Mouse (Mus musculus): ENCODE results near the gene Atp2c1. TPM values are rescaled to one million over a fixed set of nuclear protein-coding genes. Genes with fewer than 3 reads are reported as not detected.

Gene Atp2c1
- total RNA-seq, 2 experiments from 2014 or later = 28.1 to 37.4 TPM

GRCm38 (mm10) chr9:105494553-105495315 lies 32.4 kb downstream of the Atp2c1 start:
- peak; percentile 97 for ATAC-seq (replicated peaks; ENCODE audit: low FRiP score, poor library complexity, severe bottlenecking)

GRCm38 (mm10) chr9:105492744-105493143 lies 34.4 kb downstream of the Atp2c1 start:
- no peak for ATAC-seq (replicated peaks; ENCODE audit: low FRiP score, poor library complexity, severe bottlenecking)

GRCm38 (mm10) chr9:105488363-105488762 lies 38.8 kb downstream of the Atp2c1 start:
- ATAC-seq (replicated peaks; ENCODE audit: low FRiP score, poor library complexity, severe bottlenecking) = no peak

GRCm38 (mm10) chr9:105484338-105485084 lies 42.6 kb downstream of the Atp2c1 start:
- peak; percentile 74 for ATAC-seq (replicated peaks; ENCODE audit: low FRiP score, poor library complexity, severe bottlenecking)

- no peak for ATAC-seq (replicated peaks; ENCODE audit: low FRiP score, poor library complexity, severe bottlenecking)
Observed at GRCm38 (mm10) chr9:105483880-105484279, 43.2 kb downstream of the Atp2c1 start.

GRCm38 (mm10) chr9:105482715-105483510 lies 44.2 kb downstream of the Atp2c1 start:
- ATAC-seq (replicated peaks; ENCODE audit: low FRiP score, poor library complexity, severe bottlenecking) = peak; percentile 43; the same call in 1 of the 2 replicates

GRCm38 (mm10) chr9:105482070-105482469 lies 45.0 kb downstream of the Atp2c1 start:
- no peak for ATAC-seq (replicated peaks; ENCODE audit: low FRiP score, poor library complexity, severe bottlenecking)

- ATAC-seq (replicated peaks; ENCODE audit: low FRiP score, poor library complexity, severe bottlenecking) = no peak
Observed at GRCm38 (mm10) chr9:105476134-105476533, 51.0 kb downstream of the Atp2c1 start.

GRCm38 (mm10) chr9:105474910-105475309 lies 52.2 kb downstream of the Atp2c1 start:
- no peak for ATAC-seq (replicated peaks; ENCODE audit: low FRiP score, poor library complexity, severe bottlenecking)

- no peak for ATAC-seq (replicated peaks; ENCODE audit: low FRiP score, poor library complexity, severe bottlenecking)
Observed at GRCm38 (mm10) chr9:105467787-105468186, 59.3 kb downstream of the Atp2c1 start.

GRCm38 (mm10) chr9:105461496-105461895 lies 65.6 kb downstream of the Atp2c1 start:
- no peak for ATAC-seq (replicated peaks; ENCODE audit: low FRiP score, poor library complexity, severe bottlenecking)

GRCm38 (mm10) chr9:105459032-105459431 lies 68.1 kb downstream of the Atp2c1 start:
- no peak for ATAC-seq (replicated peaks; ENCODE audit: low FRiP score, poor library complexity, severe bottlenecking)

- no peak for ATAC-seq (replicated peaks; ENCODE audit: low FRiP score, poor library complexity, severe bottlenecking)
Observed at GRCm38 (mm10) chr9:105408549-105408948, 118.6 kb downstream of the Atp2c1 start.

- ATAC-seq (replicated peaks; ENCODE audit: low FRiP score, poor library complexity, severe bottlenecking) = peak; percentile 99
Observed at GRCm38 (mm10) chr9:105395218-105395627, 131.9 kb downstream of the Atp2c1 start, which contains the start of the genes Aste1 and Nek11. TSS of gene Aste1 (plus strand) at chr9:105395392. TSS of gene Nek11 (minus strand) at chr9:105395524.

- no peak for ATAC-seq (replicated peaks; ENCODE audit: low FRiP score, poor library complexity, severe bottlenecking)
Observed at GRCm38 (mm10) chr9:105394720-105395119, 132.4 kb downstream of the Atp2c1 start.

- ATAC-seq (replicated peaks; ENCODE audit: low FRiP score, poor library complexity, severe bottlenecking) = no peak
Observed at GRCm38 (mm10) chr9:105390616-105391015, 136.5 kb downstream of the Atp2c1 start.

GRCm38 (mm10) chr9:105389289-105389688 lies 137.8 kb downstream of the Atp2c1 start:
- ATAC-seq (replicated peaks; ENCODE audit: low FRiP score, poor library complexity, severe bottlenecking) = 0 out of 2 replicates have a peak, but pooled peaks have one; percentile 55

GRCm38 (mm10) chr9:105387403-105387802 lies 139.7 kb downstream of the Atp2c1 start:
- no peak for ATAC-seq (replicated peaks; ENCODE audit: low FRiP score, poor library complexity, severe bottlenecking)

- ATAC-seq (replicated peaks; ENCODE audit: low FRiP score, poor library complexity, severe bottlenecking) = no peak
Observed at GRCm38 (mm10) chr9:105379533-105380145, 147.5 kb downstream of the Atp2c1 start.

GRCm38 (mm10) chr9:105377622-105378021 lies 149.5 kb downstream of the Atp2c1 start:
- ATAC-seq (replicated peaks; ENCODE audit: low FRiP score, poor library complexity, severe bottlenecking) = no peak
